20 mouse cellular contexts compared by ENCODE assay signal in the genomic region with DNA sequence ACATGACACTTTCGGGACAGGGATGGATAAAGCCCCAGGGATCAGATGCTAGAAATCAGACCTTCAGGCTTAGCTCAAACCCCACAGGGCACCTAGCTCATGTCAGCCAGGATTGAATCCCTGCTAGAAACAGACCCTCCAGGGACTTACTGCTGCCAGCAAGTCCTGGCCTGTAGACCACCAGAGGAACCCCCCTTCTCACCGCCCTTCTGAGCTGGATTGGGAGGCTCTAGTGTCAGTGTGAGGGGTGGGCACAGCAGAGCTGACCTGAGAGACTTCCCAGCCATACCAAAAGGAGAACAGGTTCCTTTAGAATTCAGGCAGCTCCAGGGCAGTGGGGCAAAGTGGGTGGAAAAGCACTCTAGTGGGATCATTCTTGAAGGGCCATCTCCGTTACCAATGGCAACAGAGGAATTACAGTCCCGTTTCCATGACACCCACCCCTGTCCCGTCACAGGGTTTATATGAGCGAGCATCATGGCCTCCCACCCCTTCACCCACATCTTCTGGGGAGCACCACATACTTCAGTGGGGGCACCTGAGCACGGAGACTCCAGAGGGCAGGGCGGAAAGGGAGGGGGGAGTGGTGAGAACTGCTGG. TPM values are rescaled to one million over a fixed set of nuclear protein-coding genes. Genes with fewer than 3 reads are reported as not detected.
DNase-seq lines count a peak whose midpoint lies in the region; ATAC-seq and TF ChIP-seq lines count a peak whose summit lies in the region.
"Had no signal": no experiment of that assay in that cellular context is flagged by ENCODE, and none has a peak within 500 bp of the region (broad histone marks: within the 10 kb centered on the region; RNA-seq: fewer than 3 reads in every experiment).

No protein-coding gene starts in this region.

- H3K4me1 ChIP-seq in forebrain, embryonic 13.5 days: peaks cover 42% of the 10 kb centered on the region
- peaks cover 24% of the 10 kb centered on the region for H3K4me1 ChIP-seq in forebrain, embryonic 10.5 days
- H3K4me1 ChIP-seq in limb, embryonic 13.5 days: no peaks in the 10 kb centered on the region
- no peaks in the 10 kb centered on the region for H3K4me1 ChIP-seq in limb, embryonic 10.5 days
- peaks cover 8% of the 10 kb centered on the region; the same call in 1 of the 2 replicates for H3K4me1 ChIP-seq in hindbrain, postnatal 0 days (ENCODE audit: insufficient read depth, low read length)
- peaks cover 55% of the 10 kb centered on the region for H3K4me1 ChIP-seq in neural tube, embryonic 13.5 days (replicated peaks)

- H3K9me3 ChIP-seq in forebrain, embryonic 13.5 days (replicated peaks): no peaks in the 10 kb centered on the region
- no peaks in the 10 kb centered on the region for H3K9me3 ChIP-seq in forebrain, embryonic 10.5 days
- no peaks in the 10 kb centered on the region for H3K9me3 ChIP-seq in limb, embryonic 13.5 days
- H3K9me3 ChIP-seq in limb, embryonic 10.5 days (replicated peaks): no peaks in the 10 kb centered on the region
- H3K9me3 ChIP-seq in hindbrain, postnatal 0 days (ENCODE audit: low read length): no peaks in the 10 kb centered on the region
- H3K9me3 ChIP-seq in neural tube, embryonic 13.5 days: no peaks in the 10 kb centered on the region

- no peak for DNase-seq in forebrain, embryonic 10.5 days (ENCODE audit: extremely low spot score, low spot score)
- no peak for DNase-seq in limb, embryonic 10.5 days (ENCODE audit: low spot score)
- no peak for DNase-seq in hindbrain, postnatal 0 days (ENCODE audit: low spot score)
- no peak for DNase-seq in frontal cortex, postnatal 10 days (ENCODE audit: low spot score in 2 of 2)
- DNase-seq: adrenal gland, postnatal 14 days; cerebellum, adult 9-10 months; gastrocnemius, postnatal 14 days; heart, postnatal 10 days; kidney, adult 2 months; kidney, postnatal 25 days; layer of hippocampus, adult 9-11 months; lung, adult 2 months; lung, postnatal 36 days; spleen, adult 18-20 months; thymus, adult 2 months had no signal

- ATAC-seq in forebrain, embryonic 13.5 days: 0 out of 2 replicates have a peak, but pooled peaks have one; percentile 31
- ATAC-seq in limb, embryonic 13.5 days (ENCODE audit: low FRiP score, low read depth): 0 out of 2 replicates have a peak, but pooled peaks have one; percentile 28
- peak; percentile 45 for ATAC-seq in hindbrain, postnatal 0 days
- ATAC-seq in neural tube, embryonic 13.5 days (ENCODE audit: low read depth): peak; percentile 47
- no peak for ATAC-seq in monocyte, adult 5-6 weeks (replicated peaks; ENCODE audit: insufficient number of reproducible peaks, low FRiP score, low TSS enrichment, poor library complexity, severe bottlenecking)

- peaks cover 13% of the 10 kb centered on the region for H3K36me3 ChIP-seq in forebrain, embryonic 13.5 days (ENCODE audit: poor library complexity, severe bottlenecking)
- H3K36me3 ChIP-seq in forebrain, embryonic 10.5 days (replicated peaks): no peaks in the 10 kb centered on the region
- no peaks in the 10 kb centered on the region for H3K36me3 ChIP-seq in limb, embryonic 13.5 days
- H3K36me3 ChIP-seq in limb, embryonic 10.5 days: no peaks in the 10 kb centered on the region
- peaks cover under 1% of the 10 kb centered on the region; the same call in 1 of the 2 replicates for H3K36me3 ChIP-seq in hindbrain, postnatal 0 days (ENCODE audit: insufficient read depth, low read length)
- peaks cover 39% of the 10 kb centered on the region for H3K36me3 ChIP-seq in neural tube, embryonic 13.5 days

- H3K4me3 ChIP-seq in forebrain, embryonic 13.5 days: no peak overlapping the region
- no peak overlapping the region for H3K4me3 ChIP-seq in forebrain, embryonic 10.5 days
- H3K4me3 ChIP-seq in limb, embryonic 13.5 days: no peak overlapping the region
- H3K4me3 ChIP-seq in limb, embryonic 10.5 days: no peak overlapping the region
- no peak overlapping the region for H3K4me3 ChIP-seq in hindbrain, postnatal 0 days (ENCODE audit: low read length)
- no peak overlapping the region for H3K4me3 ChIP-seq in neural tube, embryonic 13.5 days

- no peak overlapping the region for H3K9ac ChIP-seq in forebrain, embryonic 13.5 days
- no peak overlapping the region for H3K9ac ChIP-seq in limb, embryonic 13.5 days
- no peak overlapping the region for H3K9ac ChIP-seq in hindbrain, postnatal 0 days (replicated peaks; ENCODE audit: low read length)
- H3K9ac ChIP-seq in neural tube, embryonic 13.5 days: no peak overlapping the region

- no peak for TF ChIP-seq CTCF in hindbrain, postnatal 0 days (IDR thresholded peaks at IDR 0.05; ENCODE audit: low read depth)

- no peaks in the 10 kb centered on the region for H3K27me3 ChIP-seq in forebrain, embryonic 13.5 days
- H3K27me3 ChIP-seq in forebrain, embryonic 10.5 days (ENCODE audit: poor library complexity, severe bottlenecking): no peaks in the 10 kb centered on the region
- H3K27me3 ChIP-seq in limb, embryonic 13.5 days: peaks cover 8% of the 10 kb centered on the region
- H3K27me3 ChIP-seq in limb, embryonic 10.5 days (ENCODE audit: low read depth, poor library complexity, severe bottlenecking): no peaks in the 10 kb centered on the region
- no peaks in the 10 kb centered on the region for H3K27me3 ChIP-seq in hindbrain, postnatal 0 days (ENCODE audit: insufficient read depth, low read length)
- H3K27me3 ChIP-seq in neural tube, embryonic 13.5 days: no peaks in the 10 kb centered on the region

- WGBS in forebrain, embryonic 13.5 days: 62% methylated on average over 8 of the region's 8 CpGs
- 76% methylated on average over 8 of the region's 8 CpGs for WGBS in forebrain, embryonic 10.5 days
- 72% methylated on average over 8 of the region's 8 CpGs for WGBS in limb, embryonic 13.5 days
- 80% methylated on average over 8 of the region's 8 CpGs for WGBS in limb, embryonic 10.5 days
- 42% methylated on average over 8 of the region's 8 CpGs for WGBS in hindbrain, postnatal 0 days
- WGBS in neural tube, embryonic 13.5 days: 45% methylated on average over 8 of the region's 8 CpGs

- H3K4me2 ChIP-seq in forebrain, embryonic 13.5 days: no peak overlapping the region
- H3K4me2 ChIP-seq in limb, embryonic 13.5 days (replicated peaks): no peak overlapping the region
- no peak overlapping the region for H3K4me2 ChIP-seq in hindbrain, postnatal 0 days (ENCODE audit: low read depth, low read length)
- no peak overlapping the region for H3K4me2 ChIP-seq in neural tube, embryonic 13.5 days
- H3K4me2 ChIP-seq: liver, embryonic 11.5 days had no signal

- H3K27ac ChIP-seq in forebrain, embryonic 13.5 days: peak overlapping the region; percentile 25; the same call in 1 of the 2 replicates
- no peak overlapping the region; the same call in 1 of the 2 replicates for H3K27ac ChIP-seq in forebrain, embryonic 10.5 days
- no peak overlapping the region for H3K27ac ChIP-seq in limb, embryonic 13.5 days
- H3K27ac ChIP-seq in limb, embryonic 10.5 days: no peak overlapping the region
- no peak overlapping the region for H3K27ac ChIP-seq in hindbrain, postnatal 0 days
- peak overlapping the region; percentile 52; the same call in 1 of the 2 replicates for H3K27ac ChIP-seq in neural tube, embryonic 13.5 days (replicated peaks)

RNA-seq across cellular contexts. Expression of gene Kcnq2, which starts 21.2 kb away (rescaled TPM):
- 28.1 and 31.8 TPM in 2 replicates for polyA plus RNA-seq in forebrain, embryonic 13.5 days (2015; fragmentation: Nextera tagmentation; extraction: Ambion mirVana)
- 2.9 and 3.8 TPM in 2 replicates for polyA plus RNA-seq in forebrain, embryonic 10.5 days (2016; fragmentation: Nextera tagmentation; extraction: Ambion mirVana)
- polyA plus RNA-seq in limb, embryonic 13.5 days (2015; fragmentation: Nextera tagmentation; extraction: Ambion mirVana): 0.29 and 0.34 TPM in 2 replicates
- polyA plus RNA-seq in limb, embryonic 10.5 days (2016; fragmentation: Nextera tagmentation; extraction: Ambion mirVana): 0.10 and 0.20 TPM in 2 replicates
- total RNA-seq in hindbrain, postnatal 0 days (2014; rRNA removed): 128 and 142 TPM in 2 replicates
- 32.3 and 34.6 TPM in 2 replicates for polyA plus RNA-seq in hindbrain, postnatal 0 days (2015; fragmentation: Nextera tagmentation; extraction: Ambion mirVana)
- polyA plus RNA-seq in neural tube, embryonic 13.5 days (2015; fragmentation: Nextera tagmentation; extraction: Ambion mirVana): 43.9 TPM in 2 replicates
- not detected in 3 replicates for total RNA-seq in monocyte, adult 5-6 weeks (2017)
- total RNA-seq: heart, postnatal 10 days had no signal

RNA-seq across cellular contexts. Expression of gene Eef1a2, which starts 43.0 kb away (rescaled TPM):
- 1.7 and 1.9 TPM in 2 replicates for polyA plus RNA-seq in forebrain, embryonic 13.5 days (2015; fragmentation: Nextera tagmentation; extraction: Ambion mirVana)
- 0.07 and 0.15 TPM in 2 replicates for polyA plus RNA-seq in forebrain, embryonic 10.5 days (2016; fragmentation: Nextera tagmentation; extraction: Ambion mirVana)
- not detected in 2 replicates for polyA plus RNA-seq in limb, embryonic 13.5 days (2015; fragmentation: Nextera tagmentation; extraction: Ambion mirVana)
- not detected in 2 replicates for polyA plus RNA-seq in limb, embryonic 10.5 days (2016; fragmentation: Nextera tagmentation; extraction: Ambion mirVana)
- total RNA-seq in hindbrain, postnatal 0 days (2014; rRNA removed): 304 and 351 TPM in 2 replicates
- 24.7 and 26.7 TPM in 2 replicates for polyA plus RNA-seq in hindbrain, postnatal 0 days (2015; fragmentation: Nextera tagmentation; extraction: Ambion mirVana)
- polyA plus RNA-seq in neural tube, embryonic 13.5 days (2015; fragmentation: Nextera tagmentation; extraction: Ambion mirVana): 7.7 and 8.9 TPM in 2 replicates
- not detected in 3 replicates for total RNA-seq in monocyte, adult 5-6 weeks (2017)
- polyA plus RNA-seq: liver, embryonic 11.5 days had no signal

Comparison
In these comparisons a context has a peak if more than half of its experiments do, and no peak if none do; other contexts are left out.
1. H3K27ac ChIP-seq: peak in forebrain, embryonic 13.5 days (single experiment) and neural tube, embryonic 13.5 days (single experiment); none in forebrain, embryonic 10.5 days (single experiment), limb, embryonic 13.5 days (single experiment), limb, embryonic 10.5 days (single experiment) and hindbrain, postnatal 0 days (single experiment).